Mouse (Mus musculus) heart, postnatal 0 days (tissue): ENCODE measurements around the gene Ascl2. TPM values are rescaled to one million over a fixed set of nuclear protein-coding genes. Genes with fewer than 3 reads are reported as not detected.

Experiments used
- ATAC-seq: fragments of 200-750 bp; cut with Nextera tagmentation; 2 replicates; pipeline ENCODE4 v1.8.0; 2017; ENCODE audit warnings: low read depth, moderate number of reproducible peaks, moderate library complexity; ENCODE audit not compliant: insufficient read depth
- DNase-seq: peaks from one replicate; pipeline ENCODE4 v3.0.0-alpha.2; 2016; ENCODE audit warnings: low spot score
- H3K27ac ChIP-seq: fragments of 300-500 bp; sonication (generic); 2 replicates; pipeline ENCODE4 v1.5.1; 2014; ENCODE audit warnings: low read depth, mild to moderate bottlenecking
- H3K27me3 ChIP-seq: fragments of 300-500 bp; sonication (generic); 2 replicates; pipeline ENCODE4 v1.6.1; 2014; ENCODE audit warnings: low read length, mixed read lengths; ENCODE audit not compliant: control insufficient read depth, insufficient read depth
- H3K36me3 ChIP-seq: fragments of 300-500 bp; sonication (generic); replicated peaks from 2 replicates; pipeline ENCODE4 v1.6.1; 2014; ENCODE audit warnings: low read length, mixed read lengths; ENCODE audit not compliant: control insufficient read depth, insufficient read depth
- H3K4me1 ChIP-seq: fragments of 300-500 bp; sonication (generic); 2 replicates; pipeline ENCODE4 v1.6.1; 2014; ENCODE audit warnings: antibody characterized with exemption; ENCODE audit not compliant: control insufficient read depth, insufficient read depth
- H3K4me2 ChIP-seq: fragments of 300-500 bp; sonication (generic); 2 replicates; pipeline ENCODE4 v1.6.1; 2014; ENCODE audit warnings: low read depth, mild to moderate bottlenecking, low read length, moderate library complexity
- H3K4me3 ChIP-seq: fragments of 300-500 bp; sonication (generic); 2 replicates; pipeline ENCODE4 v1.5.1; 2014; ENCODE audit warnings: low read depth, low read length
- H3K9ac ChIP-seq: fragments of 300-500 bp; sonication (generic); replicated peaks from 2 replicates; pipeline ENCODE4 v1.6.1; 2014; ENCODE audit warnings: low read depth, low read length, mixed read lengths
- H3K9me3 ChIP-seq: fragments of 300-500 bp; sonication (generic); replicated peaks from 2 replicates; pipeline ENCODE4 v1.6.1; 2016; ENCODE audit warnings: low read length; ENCODE audit not compliant: control insufficient read depth
- CTCF ChIP-seq: IDR thresholded peaks from 2 replicates; pipeline ENCODE4 v1.5.1; 2016; ENCODE audit warnings: antibody characterized with exemption, control low read depth, low read depth
- EP300 ChIP-seq: IDR thresholded peaks from 2 replicates; pipeline ENCODE4 v1.6.1; 2016; ENCODE audit warnings: antibody characterized with exemption, low read depth
- WGBS: fragments of 180-500 bp; shearing (Covaris S2); extraction: QIAGEN DNeasy Blood & Tissue Kit; methylation state at CpG from one replicate; pipeline ENCODE4 v1.1.7; 2014; 5-methylcytosine and 5-hydroxymethylcytosine counted together
- polyA plus RNA-seq: library from polyadenylated mRNA; unstranded; fragments of >200 nt; fragmentation: Nextera tagmentation; extraction: Ambion mirVana; gene quantifications from 2 replicates; pipeline ENCODE4 v1.2.1, GENCODE M21; 2015
- total RNA-seq: library from RNA; depleted of rRNA; stranded (reverse); fragments of >200 nt; gene quantifications from 2 replicates; pipeline ENCODE4 v1.2.3, GENCODE M21; 2014; ENCODE audit warnings: low replicate concordance

The Ascl2 gene
- total and polyA plus RNA-seq, 2 experiments from 2014 or later: not detected

- no peak overlapping the region for H3K9ac ChIP-seq
- WGBS: 69% methylated on average over 3 of the region's 3 CpGs
- ATAC-seq: no peak
- TF ChIP-seq EP300: no peak
- no peak for TF ChIP-seq CTCF
- DNase-seq: no peak
- no peak overlapping the region for H3K27ac ChIP-seq
- no peaks in the 10 kb centered on the region for H3K36me3 ChIP-seq
- H3K9me3 ChIP-seq: no peaks in the 10 kb centered on the region
- 0 out of 2 replicates have a peak, but pooled peaks cover 6% of the 10 kb centered on the region for H3K4me1 ChIP-seq
- no peaks in the 10 kb centered on the region for H3K27me3 ChIP-seq
- no peak overlapping the region for H3K4me3 ChIP-seq
- H3K4me2 ChIP-seq: no peak overlapping the region
Measured at GRCm38 (mm10) chr7:142995630-142996338, 26.7 kb upstream of the Ascl2 start.

- Histone ChIP-seq H3K9me3 (no peaks in the 10 kb centered on the region), H3K4me3 (no peak overlapping the region), H3K27ac (no peak overlapping the region), H3K27me3 (no peaks in the 10 kb centered on the region), H3K36me3 (no peaks in the 10 kb centered on the region), H3K4me2 (no peak overlapping the region), H3K9ac (no peak overlapping the region), H3K4me1 (0 out of 2 replicates have a peak, but pooled peaks cover 6% of the 10 kb centered on the region)
- DNase-seq: no peak
- TF ChIP-seq EP300 (no peak), CTCF (no peak)
- no peak for ATAC-seq
Measured at GRCm38 (mm10) chr7:142995004-142995403, 25.9 kb upstream of the Ascl2 start.

GRCm38 (mm10) chr7:142987718-142988117, 18.7 kb upstream of the Ascl2 start:
- Histone ChIP-seq H3K9ac (no peak overlapping the region), H3K27me3 (no peaks in the 10 kb centered on the region), H3K27ac (no peak overlapping the region), H3K36me3 (no peaks in the 10 kb centered on the region), H3K4me2 (no peak overlapping the region), H3K4me1 (no peaks in the 10 kb centered on the region), H3K4me3 (no peak overlapping the region), H3K9me3 (no peaks in the 10 kb centered on the region)
- 68% methylated on average over 3 of the region's 3 CpGs for WGBS
- TF ChIP-seq EP300 (no peak), CTCF (no peak)
- DNase-seq (no peak), ATAC-seq (no peak)

- Histone ChIP-seq H3K4me2 (no peak overlapping the region), H3K27me3 (no peaks in the 10 kb centered on the region), H3K27ac (no peak overlapping the region), H3K4me1 (no peaks in the 10 kb centered on the region), H3K9me3 (no peaks in the 10 kb centered on the region), H3K4me3 (no peak overlapping the region), H3K9ac (no peak overlapping the region), H3K36me3 (no peaks in the 10 kb centered on the region)
- no peak for DNase-seq
- 90% methylated on average over 4 of the region's 4 CpGs for WGBS
- TF ChIP-seq CTCF (no peak), EP300 (no peak)
- no peak for ATAC-seq
Measured at GRCm38 (mm10) chr7:142985146-142985545, 16.1 kb upstream of the Ascl2 start.

- Histone ChIP-seq H3K4me1 (no peaks in the 10 kb centered on the region), H3K27me3 (no peaks in the 10 kb centered on the region), H3K4me3 (no peak overlapping the region), H3K4me2 (no peak overlapping the region), H3K36me3 (no peaks in the 10 kb centered on the region), H3K9me3 (no peaks in the 10 kb centered on the region), H3K27ac (no peak overlapping the region), H3K9ac (no peak overlapping the region)
- no peak for DNase-seq
- WGBS: 69% methylated on average over 4 of the region's 4 CpGs
- TF ChIP-seq CTCF (no peak), EP300 (no peak)
- ATAC-seq: no peak
Measured at GRCm38 (mm10) chr7:142981908-142982307, 12.8 kb upstream of the Ascl2 start.
